Mouse (Mus musculus): Measurements from ENCODE around the gene S1pr3. TPM values are rescaled to one million over a fixed set of nuclear protein-coding genes. Genes with fewer than 3 reads are reported as not detected.

S1pr3 gene
- polyA plus RNA-seq, 1 experiment from 2014 or later, result 47.2 TPM

Other genes with a start within 250 kb of the S1pr3 start
- gene Nxnl2, start 237.6 kb upstream of the S1pr3 start, polyA plus RNA-seq (2014; fragmentation: Nextera tagmentation; extraction: Ambion mirVana), result 0.72 and 0.83 TPM in 2 replicates
- gene Shc3, start 160.8 kb downstream of the S1pr3 start, polyA plus RNA-seq (2014; fragmentation: Nextera tagmentation; extraction: Ambion mirVana), result 8.3 and 10.7 TPM in 2 replicates
- 415 and 452 TPM in 2 replicates for gene Cks2, start 236.6 kb downstream of the S1pr3 start, polyA plus RNA-seq (2014; fragmentation: Nextera tagmentation; extraction: Ambion mirVana)
- gene Secisbp2, start 243.1 kb downstream of the S1pr3 start, polyA plus RNA-seq (2014; fragmentation: Nextera tagmentation; extraction: Ambion mirVana), result 26.0 and 26.6 TPM in 2 replicates

All from forebrain, embryonic 11.5 days (tissue).